Mouse (Mus musculus): Measurements from ENCODE around the gene Gtf2b. TPM values are rescaled to one million over a fixed set of nuclear protein-coding genes. Genes with fewer than 3 reads are reported as not detected.

The Gtf2b gene
- polyA plus RNA-seq, 1 experiment from 2014 or later, result 93.7 TPM

GRCm38 (mm10) chr3:142795587-142795986, 30.7 kb downstream of the Gtf2b start:
- in situ Hi-C loops (cut with MboI; ENCODE audit: low pct_unique_long_range_greater_than_20kb), result loop anchor here (25.0 kb wide), 1 partner anchor 1592 kb away; no protein-coding TSS in a partner anchor
- no peak for ATAC-seq
- POLR2A ChIA-PET, result no interaction called here

GRCm38 (mm10) chr3:142811582-142811981, 46.7 kb downstream of the Gtf2b start:
- no peaks in the 10 kb centered on the region for H3K27me3 ChIP-seq
- no peak for TF ChIP-seq CTCF (IDR thresholded peaks at IDR 0.05)
- ATAC-seq, result no peak
- no peak for DNase-seq (ENCODE audit: low read depth, low spot score)
- in situ Hi-C loops (cut with MboI; ENCODE audit: low pct_unique_long_range_greater_than_20kb), result no loop called here
- ChIA-PET CTCF (interaction anchor here (0.9 to 1.5 kb wide), 7 partner anchors 8 to 53 kb away, joined by 3 to 5 read pairs (median 4); no protein-coding TSS in a partner anchor), POLR2A (no interaction called here)

More at GRCm38 (mm10) chr3:142795587-142795986, 30.7 kb downstream of the Gtf2b start:
- CTCF ChIA-PET, result interaction anchor here (1.4 to 5.6 kb wide), 2 partner anchors 14 to 16 kb away, joined by 4 to 28 read pairs; no protein-coding TSS in a partner anchor
- no peak for TF ChIP-seq CTCF (IDR thresholded peaks at IDR 0.05)
- no peak for DNase-seq (ENCODE audit: low read depth, low spot score)
- H3K27me3 ChIP-seq, result no peaks in the 10 kb centered on the region

GRCm38 (mm10) chr3:142817506-142817905, 52.7 kb downstream of the Gtf2b start:
- no peak for TF ChIP-seq CTCF (IDR thresholded peaks at IDR 0.05)
- ChIA-PET POLR2A (no interaction called here), CTCF (interaction anchor here (1.6 to 1.8 kb wide), 2 partner anchors 13 to 17 kb away, joined by 5 read pairs; no protein-coding TSS in a partner anchor)
- ATAC-seq, result no peak
- DNase-seq (ENCODE audit: low read depth, low spot score), result peak; percentile 12
- no peaks in the 10 kb centered on the region for H3K27me3 ChIP-seq
- in situ Hi-C loops (cut with MboI; ENCODE audit: low pct_unique_long_range_greater_than_20kb), result no loop called here

GRCm38 (mm10) chr3:142823606-142824005, 58.8 kb downstream of the Gtf2b start:
- no peaks in the 10 kb centered on the region for H3K27me3 ChIP-seq
- ATAC-seq, result no peak
- TF ChIP-seq CTCF (IDR thresholded peaks at IDR 0.05), result no peak
- no peak for DNase-seq (ENCODE audit: low read depth, low spot score)
- ChIA-PET POLR2A (no interaction called here), CTCF (interaction anchor here (0.8 to 2.4 kb wide), 5 partner anchors 10 to 101 kb away, joined by 3 to 11 read pairs (median 4); no protein-coding TSS in a partner anchor)
- in situ Hi-C loops (cut with MboI; ENCODE audit: low pct_unique_long_range_greater_than_20kb), result no loop called here

GRCm38 (mm10) chr3:142826449-142827146, 61.8 kb downstream of the Gtf2b start:
- POLR2A ChIA-PET, result no interaction called here
- peak; percentile 39 for ATAC-seq
- DNase-seq (ENCODE audit: low read depth, low spot score), result no peak
- no peaks in the 10 kb centered on the region for H3K27me3 ChIP-seq
- CTCF ChIA-PET, result interaction anchor here (1.9 kb wide), 1 partner anchor 19 kb away, joined by 5 read pairs; no protein-coding TSS in a partner anchor
- in situ Hi-C loops (cut with MboI; ENCODE audit: low pct_unique_long_range_greater_than_20kb), result no loop called here
- no peak for TF ChIP-seq CTCF (IDR thresholded peaks at IDR 0.05)

GRCm38 (mm10) chr3:142832910-142833309, 68.1 kb downstream of the Gtf2b start:
- no peak for TF ChIP-seq CTCF (IDR thresholded peaks at IDR 0.05)
- ChIA-PET CTCF (interaction anchor here (2.7 kb wide), 1 partner anchor 10 kb away, joined by 11 read pairs; no protein-coding TSS in a partner anchor), POLR2A (no interaction called here)
- no peak for DNase-seq (ENCODE audit: low read depth, low spot score)
- no peaks in the 10 kb centered on the region for H3K27me3 ChIP-seq
- ATAC-seq, result no peak
- in situ Hi-C loops (cut with MboI; ENCODE audit: low pct_unique_long_range_greater_than_20kb), result no loop called here

Other genes with a start within 250 kb of the Gtf2b start
- gene Gbp7, start 234.7 kb upstream of the Gtf2b start, polyA plus RNA-seq (2021), result 2.3 TPM
- 2.1 TPM for gene Gbp3, start 205.0 kb upstream of the Gtf2b start, polyA plus RNA-seq (2021)
- 4.1 TPM for gene Gbp2b, start 170.2 kb upstream of the Gtf2b start, polyA plus RNA-seq (2021)
- gene Gbp2, start 144.4 kb upstream of the Gtf2b start, polyA plus RNA-seq (2021), result 16.2 TPM
- gene Kyat3, start 64.0 kb upstream of the Gtf2b start, polyA plus RNA-seq (2021), result 14.7 TPM
- 78.1 TPM for gene Pkn2, start 117.0 kb downstream of the Gtf2b start, polyA plus RNA-seq (2021)